In genomic region chr13:21717397-21718357, GRCm38 (mm10) we compare ENCODE assay signal across 7 mouse cellular contexts. TPM values are rescaled to one million over a fixed set of nuclear protein-coding genes. Genes with fewer than 3 reads are reported as not detected.
A peak's percentile ranks its signal among the peaks of the same experiment; 100 is the strongest.
DNase-seq lines count a peak whose midpoint lies in the region; ATAC-seq and TF ChIP-seq lines count a peak whose summit lies in the region.
"Not testable (repeated sequence)": the region's sequence is repeated elsewhere in the genome, so short reads cannot be mapped to it uniquely, and the experiment has no call there.

TSS of gene Hist1h3h (plus strand) at chr13:21717659.

- peak within 1 kb of the TSS; percentile 96 for H3K27ac ChIP-seq in embryonic facial prominence, embryonic 11.5 days (replicated peaks; ENCODE audit: low read depth, low read length)
- H3K27ac ChIP-seq in limb, embryonic 10.5 days: peak within 1 kb of the TSS; percentile 94
- peak within 1 kb of the TSS; percentile 94 for H3K27ac ChIP-seq in midbrain, embryonic 12.5 days (replicated peaks)
- H3K27ac ChIP-seq in small intestine, adult 2 months (ENCODE audit: insufficient read depth, low read depth, low read length): peak within 1 kb of the TSS; percentile 81

- WGBS in embryonic facial prominence, embryonic 11.5 days: under 1% methylated on average over 28 of the region's 56 CpGs
- WGBS in limb, embryonic 10.5 days: under 1% methylated on average over 28 of the region's 56 CpGs
- under 1% methylated on average over 24 of the region's 56 CpGs for WGBS in midbrain, embryonic 12.5 days
- 3% methylated on average over 27 of the region's 56 CpGs for WGBS in small intestine, adult 2 months

- ATAC-seq in embryonic facial prominence, embryonic 11.5 days (replicated peaks; ENCODE audit: insufficient number of reproducible peaks, low FRiP score, low TSS enrichment, low read depth): peak; percentile 25
- ATAC-seq in midbrain, embryonic 12.5 days (ENCODE audit: low FRiP score, low read depth): peak; percentile 50

- peak; percentile 69 for DNase-seq in adrenal gland, postnatal 25 days
- peak; percentile 94 for DNase-seq in embryonic facial prominence, embryonic 11.5 days (ENCODE audit: low spot score)
- DNase-seq in heart, adult 11 months: peak; percentile 99
- peak; percentile 46 for DNase-seq in kidney, adult 18-20 months
- DNase-seq in limb, embryonic 10.5 days (ENCODE audit: low spot score): peak; percentile 85

- not testable (repeated sequence) for TF ChIP-seq CTCF in small intestine, adult 2 months (IDR thresholded peaks at IDR 0.05; ENCODE audit: extremely low read depth, insufficient read length, insufficient replicate concordance, low read depth, low read length)

- TF ChIP-seq POLR2A in small intestine, adult 2 months (IDR thresholded peaks at IDR 0.05; ENCODE audit: low read depth, low read length): peak; percentile 52; the same call in 1 of the 2 replicates

- H3K9ac ChIP-seq in embryonic facial prominence, embryonic 11.5 days (replicated peaks; ENCODE audit: low read length): peak within 1 kb of the TSS; percentile 85
- peak within 1 kb of the TSS; percentile 73 for H3K9ac ChIP-seq in midbrain, embryonic 12.5 days (replicated peaks)

- not testable (repeated sequence) for H3K27me3 ChIP-seq in embryonic facial prominence, embryonic 11.5 days (ENCODE audit: control insufficient read depth, insufficient read depth, low read length); limb, embryonic 10.5 days (ENCODE audit: low read depth, poor library complexity, severe bottlenecking); midbrain, embryonic 12.5 days; small intestine, adult 2 months (ENCODE audit: control insufficient read depth, insufficient read depth, low read length)

- peak within 1 kb of the TSS; percentile 82 for H3K4me2 ChIP-seq in embryonic facial prominence, embryonic 11.5 days (ENCODE audit: low read depth, low read length)
- peak within 1 kb of the TSS; percentile 85 for H3K4me2 ChIP-seq in midbrain, embryonic 12.5 days (replicated peaks)

- H3K4me1 ChIP-seq in embryonic facial prominence, embryonic 11.5 days (ENCODE audit: control insufficient read depth, insufficient read depth, low read length): not testable (repeated sequence)
- peaks cover 25% of the 10 kb centered on the region for H3K4me1 ChIP-seq in limb, embryonic 10.5 days
- peaks cover 28% of the 10 kb centered on the region for H3K4me1 ChIP-seq in midbrain, embryonic 12.5 days
- H3K4me1 ChIP-seq in small intestine, adult 2 months (ENCODE audit: control insufficient read depth, insufficient read depth, insufficient read length, low read length): peaks cover 12% of the 10 kb centered on the region; the same call in 1 of the 2 replicates

- peak within 1 kb of the TSS; percentile 50 for H3K4me3 ChIP-seq in embryonic facial prominence, embryonic 11.5 days (ENCODE audit: low read depth, low read length)
- H3K4me3 ChIP-seq in limb, embryonic 10.5 days: peak within 1 kb of the TSS; percentile 57
- H3K4me3 ChIP-seq in midbrain, embryonic 12.5 days: peak within 1 kb of the TSS; percentile 48
- peak within 1 kb of the TSS; percentile 54 for H3K4me3 ChIP-seq in small intestine, adult 2 months (ENCODE audit: low read depth, low read length)

- H3K9me3 ChIP-seq in embryonic facial prominence, embryonic 11.5 days (replicated peaks; ENCODE audit: control insufficient read depth, low read length); limb, embryonic 10.5 days (replicated peaks); midbrain, embryonic 12.5 days: not testable (repeated sequence)

- not testable (repeated sequence) for H3K36me3 ChIP-seq in embryonic facial prominence, embryonic 11.5 days (replicated peaks; ENCODE audit: control insufficient read depth, insufficient read depth, low read depth, low read length); limb, embryonic 10.5 days; midbrain, embryonic 12.5 days; small intestine, adult 2 months (ENCODE audit: control insufficient read depth, insufficient read depth, low read length)

RNA-seq across cellular contexts. Expression of gene Hist1h3h, which starts in this region (rescaled TPM):
- 105 and 138 TPM in 2 replicates for total RNA-seq in adrenal gland, postnatal 25 days (2021)
- polyA plus RNA-seq in embryonic facial prominence, embryonic 11.5 days (2014; fragmentation: Nextera tagmentation; extraction: Ambion mirVana): 9.7 and 14.7 TPM in 2 replicates
- polyA plus RNA-seq in limb, embryonic 10.5 days (2016; fragmentation: Nextera tagmentation; extraction: Ambion mirVana): 8.0 and 10.2 TPM in 2 replicates
- 6.0 and 10.1 TPM in 2 replicates for polyA plus RNA-seq in midbrain, embryonic 12.5 days (2016; fragmentation: Nextera tagmentation; extraction: Ambion mirVana)
- 79.4 and 100 TPM in 2 replicates for polyA plus RNA-seq in small intestine, adult 2 months (2012; rRNA removed)

Comparison
In these comparisons a context has a peak if more than half of its experiments do, and no peak if none do; other contexts are left out.
1. Peak in every context shown above with its lines: DNase-seq, ATAC-seq, H3K4me3 ChIP-seq and H3K27ac ChIP-seq.
2. DNase-seq: peak in every context shown above with its lines; median percentile 99 in heart, adult 11 months; 94 in embryonic facial prominence, embryonic 11.5 days; 85 in limb, embryonic 10.5 days; 69 in adrenal gland, postnatal 25 days; 46 in kidney, adult 18-20 months.